Mouse (Mus musculus): ENCODE results near the gene Med16. TPM values are rescaled to one million over a fixed set of nuclear protein-coding genes. Genes with fewer than 3 reads are reported as not detected.

Med16 gene
- polyA plus RNA-seq, 1 experiment from 2014 or later, result 55.3 TPM

GRCm38 (mm10) chr10:79873313-79873712 lies 35.4 kb downstream of the Med16 start:
- H3K27ac ChIP-seq, result peak overlapping the region; percentile 96
- H3K4me1 ChIP-seq (replicated peaks), result peaks cover 56% of the 10 kb centered on the region
- peaks cover 32% of the 10 kb centered on the region for H3K36me3 ChIP-seq
- H3K9ac ChIP-seq, result peak overlapping the region; percentile 97
- peak; percentile 7; the same call in 1 of the 2 replicates for ATAC-seq (ENCODE audit: low FRiP score)
- H3K9me3 ChIP-seq, result no peaks in the 10 kb centered on the region
- H3K4me3 ChIP-seq, result peak overlapping the region; percentile 63
- 2% methylated on average over 6 of the region's 6 CpGs for WGBS
- H3K4me2 ChIP-seq, result peak overlapping the region; percentile 98
- no peaks in the 10 kb centered on the region for H3K27me3 ChIP-seq

- WGBS, result 42% methylated on average over 3 of the region's 3 CpGs
- no peak for ATAC-seq (ENCODE audit: low FRiP score)
- H3K36me3 ChIP-seq, result peaks cover 34% of the 10 kb centered on the region
- peak overlapping the region; percentile 96 for H3K27ac ChIP-seq
- peak overlapping the region; percentile 63 for H3K4me3 ChIP-seq
- no peaks in the 10 kb centered on the region for H3K27me3 ChIP-seq
- no peaks in the 10 kb centered on the region for H3K9me3 ChIP-seq
- H3K9ac ChIP-seq, result peak overlapping the region; percentile 97
- H3K4me1 ChIP-seq (replicated peaks), result peaks cover 56% of the 10 kb centered on the region
- H3K4me2 ChIP-seq, result peak overlapping the region; percentile 98
These were observed 35.9 kb downstream of the Med16 start for GRCm38 (mm10) chr10:79872862-79873261.

- H3K9ac ChIP-seq, result peak overlapping the region; percentile 97; the same call in 1 of the 2 replicates
- H3K27ac ChIP-seq, result no peak overlapping the region
- peak overlapping the region; percentile 98 for H3K4me2 ChIP-seq
- no peaks in the 10 kb centered on the region for H3K9me3 ChIP-seq
- no peaks in the 10 kb centered on the region for H3K27me3 ChIP-seq
- H3K4me1 ChIP-seq (replicated peaks), result peaks cover 64% of the 10 kb centered on the region
- no peak for ATAC-seq (ENCODE audit: low FRiP score)
- peaks cover 42% of the 10 kb centered on the region for H3K36me3 ChIP-seq
- peak overlapping the region; percentile 63 for H3K4me3 ChIP-seq
- 93% methylated on average over 8 of the region's 8 CpGs for WGBS
These were observed 36.9 kb downstream of the Med16 start for GRCm38 (mm10) chr10:79871845-79872244.

GRCm38 (mm10) chr10:79866601-79867000 lies 42.1 kb downstream of the Med16 start:
- Histone ChIP-seq H3K4me1 (replicated peaks) (peaks cover 66% of the 10 kb centered on the region), H3K9ac (0 out of 2 replicates have a peak overlapping the region, but pooled peaks have one; percentile 8), H3K4me2 (no peak overlapping the region), H3K4me3 (no peak overlapping the region), H3K27me3 (no peaks in the 10 kb centered on the region), H3K27ac (0 out of 2 replicates have a peak overlapping the region, but pooled peaks have one; percentile 61), H3K9me3 (no peaks in the 10 kb centered on the region), H3K36me3 (peaks cover 86% of the 10 kb centered on the region)
- 82% methylated on average over 11 of the region's 11 CpGs for WGBS
- ATAC-seq (ENCODE audit: low FRiP score), result no peak

GRCm38 (mm10) chr10:79865801-79866295 lies 42.9 kb downstream of the Med16 start:
- no peak overlapping the region for H3K4me3 ChIP-seq
- 72% methylated on average over 19 of the region's 19 CpGs for WGBS
- no peak overlapping the region for H3K4me2 ChIP-seq
- H3K27ac ChIP-seq, result peak overlapping the region; percentile 61
- peaks cover 86% of the 10 kb centered on the region for H3K36me3 ChIP-seq
- peaks cover 64% of the 10 kb centered on the region for H3K4me1 ChIP-seq (replicated peaks)
- H3K9ac ChIP-seq, result peak overlapping the region; percentile 46; the same call in 1 of the 2 replicates
- H3K9me3 ChIP-seq, result no peaks in the 10 kb centered on the region
- no peaks in the 10 kb centered on the region for H3K27me3 ChIP-seq
- peak; percentile 5; the same call in 1 of the 2 replicates for ATAC-seq (ENCODE audit: low FRiP score)

GRCm38 (mm10) chr10:79865189-79865601 lies 43.5 kb downstream of the Med16 start:
- no peak for ATAC-seq (ENCODE audit: low FRiP score)
- 70% methylated on average over 12 of the region's 12 CpGs for WGBS
- Histone ChIP-seq H3K4me1 (replicated peaks) (peaks cover 62% of the 10 kb centered on the region), H3K27ac (peak overlapping the region; percentile 61), H3K9me3 (no peaks in the 10 kb centered on the region), H3K9ac (0 out of 2 replicates have a peak overlapping the region, but pooled peaks have one; percentile 46), H3K36me3 (peaks cover 88% of the 10 kb centered on the region), H3K27me3 (no peaks in the 10 kb centered on the region), H3K4me2 (no peak overlapping the region), H3K4me3 (no peak overlapping the region)

- 0 out of 2 replicates have a peak overlapping the region, but pooled peaks have one; percentile 46 for H3K9ac ChIP-seq
- H3K36me3 ChIP-seq, result peaks cover 88% of the 10 kb centered on the region
- H3K27me3 ChIP-seq, result no peaks in the 10 kb centered on the region
- 0 out of 2 replicates have a peak, but pooled peaks have one; percentile 17 for ATAC-seq (ENCODE audit: low FRiP score)
- H3K4me2 ChIP-seq, result no peak overlapping the region
- no peaks in the 10 kb centered on the region for H3K9me3 ChIP-seq
- WGBS, result 58% methylated on average over 10 of the region's 10 CpGs
- no peak overlapping the region for H3K4me3 ChIP-seq
- peaks cover 62% of the 10 kb centered on the region for H3K4me1 ChIP-seq (replicated peaks)
- peak overlapping the region; percentile 61 for H3K27ac ChIP-seq
These were observed 44.2 kb downstream of the Med16 start for GRCm38 (mm10) chr10:79864351-79865188.

GRCm38 (mm10) chr10:79862925-79863324 lies 45.8 kb downstream of the Med16 start:
- Histone ChIP-seq H3K4me1 (replicated peaks) (peaks cover 69% of the 10 kb centered on the region), H3K27ac (0 out of 2 replicates have a peak overlapping the region, but pooled peaks have one; percentile 46), H3K4me2 (no peak overlapping the region), H3K27me3 (no peaks in the 10 kb centered on the region), H3K4me3 (no peak overlapping the region), H3K36me3 (peaks cover 88% of the 10 kb centered on the region), H3K9me3 (no peaks in the 10 kb centered on the region), H3K9ac (no peak overlapping the region)
- no peak for ATAC-seq (ENCODE audit: low FRiP score)
- WGBS, result 78% methylated on average over 10 of the region's 10 CpGs

- Histone ChIP-seq H3K9me3 (no peaks in the 10 kb centered on the region), H3K4me3 (no peak overlapping the region), H3K4me2 (no peak overlapping the region), H3K27ac (peak overlapping the region; percentile 46), H3K4me1 (replicated peaks) (peaks cover 72% of the 10 kb centered on the region), H3K36me3 (peaks cover 92% of the 10 kb centered on the region), H3K27me3 (no peaks in the 10 kb centered on the region), H3K9ac (peak overlapping the region; percentile 2; the same call in 1 of the 2 replicates)
- no peak for ATAC-seq (ENCODE audit: low FRiP score)
- 79% methylated on average over 23 of the region's 23 CpGs for WGBS
These were observed 46.5 kb downstream of the Med16 start for GRCm38 (mm10) chr10:79862049-79862788.

- Histone ChIP-seq H3K4me1 (replicated peaks) (peaks cover 72% of the 10 kb centered on the region), H3K4me2 (no peak overlapping the region), H3K27me3 (no peaks in the 10 kb centered on the region), H3K27ac (peak overlapping the region; percentile 30), H3K36me3 (peaks cover 90% of the 10 kb centered on the region), H3K9me3 (no peaks in the 10 kb centered on the region), H3K9ac (no peak overlapping the region), H3K4me3 (no peak overlapping the region)
- no peak for ATAC-seq (ENCODE audit: low FRiP score)
- 80% methylated on average over 25 of the region's 25 CpGs for WGBS
These were observed 47.3 kb downstream of the Med16 start for GRCm38 (mm10) chr10:79861230-79862048.
